Mouse (Mus musculus) testis, postnatal 10 days (tissue): Measurements from ENCODE around the gene F7.
"Not testable (repeated sequence)": the region's sequence is repeated elsewhere in the genome, so short reads cannot be mapped to it uniquely, and the experiment has no call there.

Source experiments
- DNase-seq: peaks from one replicate; pipeline ENCODE4 v3.0.0; 2021; ENCODE audit warnings: low spot score

Gene F7

DNA sequence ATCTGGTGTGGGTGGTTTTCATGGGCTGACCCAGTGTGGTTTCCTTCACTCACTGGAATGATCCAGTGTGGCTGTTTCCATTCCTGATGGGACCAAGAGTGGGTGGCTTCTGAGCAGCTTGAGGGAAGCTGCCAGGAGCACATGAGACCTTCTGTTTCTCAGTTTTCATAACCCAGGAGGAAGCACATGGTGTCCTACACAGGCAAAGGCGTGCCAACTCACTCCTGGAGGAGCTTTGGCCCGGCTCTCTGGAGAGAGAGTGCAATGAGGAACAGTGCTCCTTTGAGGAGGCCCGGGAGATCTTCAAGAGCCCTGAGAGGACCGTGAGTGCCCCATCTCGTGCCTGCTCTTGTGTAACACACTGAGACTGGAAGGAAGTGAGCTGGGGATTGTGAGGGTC, 2.6 kb downstream of the F7 start:
- DNase-seq = no peak

DNA sequence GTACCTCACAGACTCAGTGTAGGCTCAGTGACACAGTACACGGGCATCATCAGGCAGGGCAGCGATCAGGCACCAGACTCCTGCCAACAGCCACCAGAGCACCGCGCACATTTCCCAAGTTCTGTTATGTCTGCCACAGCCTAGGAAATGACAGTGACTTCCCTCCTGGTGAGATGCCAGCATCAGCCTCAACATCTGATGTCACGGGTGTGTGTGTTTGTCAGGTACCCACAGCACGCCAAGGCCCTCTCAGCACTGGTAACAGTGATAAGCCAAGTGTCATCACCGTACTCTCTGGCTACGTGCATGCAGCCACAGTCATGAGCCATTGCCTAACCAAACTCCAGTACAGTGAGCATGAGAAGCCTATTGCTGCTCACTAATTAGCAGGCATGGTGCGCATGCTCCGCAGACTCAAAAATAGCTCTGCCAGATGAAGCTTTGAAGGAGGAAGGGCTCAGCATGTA, 10.5 kb downstream of the F7 start:
- no peak for DNase-seq

DNA sequence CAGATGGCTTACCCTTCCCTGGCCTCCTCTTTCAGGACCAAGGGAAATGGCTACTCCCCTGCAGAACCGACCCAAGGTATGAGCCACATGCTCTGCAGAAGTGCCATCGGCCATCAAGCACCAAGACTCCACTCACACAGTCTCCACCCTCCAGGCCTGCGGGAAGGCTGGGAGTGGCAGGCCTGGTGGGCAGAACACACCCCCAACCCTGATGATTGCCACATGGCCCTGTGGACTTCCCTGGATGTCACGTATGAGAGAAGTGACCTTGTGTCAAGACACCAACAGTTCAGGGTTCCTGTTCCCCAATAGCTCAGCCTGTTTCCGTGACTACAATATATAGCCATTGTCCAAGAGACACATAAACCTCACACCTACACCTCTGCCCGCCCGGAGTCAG, 11.2 kb downstream of the F7 start, which contains the start of gene F10:
Gene F10, plus strand, starts transcription at position 294 of the 400 bp plus-strand sequence.
- DNase-seq = no peak

DNA sequence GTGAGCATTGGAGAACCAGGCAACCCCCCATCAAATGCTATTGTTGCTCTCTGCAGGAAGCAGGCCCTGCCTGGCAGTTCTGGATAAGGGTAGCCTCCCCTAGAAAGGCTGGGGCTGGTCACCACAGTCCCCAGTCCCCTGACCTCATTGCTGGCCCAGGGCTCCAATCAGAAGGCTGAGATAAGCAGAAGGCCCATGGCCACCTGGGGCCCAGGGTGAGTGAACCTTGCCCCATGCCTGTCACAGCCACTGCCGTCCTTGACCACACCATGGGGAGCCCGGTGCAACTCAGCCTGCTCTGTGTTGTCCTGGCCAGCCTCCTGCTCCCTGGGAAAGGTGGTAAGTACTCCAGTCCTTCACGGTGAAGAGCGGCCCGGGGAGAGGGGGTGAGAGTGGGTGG, 11.7 kb downstream of the F7 start:
- DNase-seq = no peak

DNA sequence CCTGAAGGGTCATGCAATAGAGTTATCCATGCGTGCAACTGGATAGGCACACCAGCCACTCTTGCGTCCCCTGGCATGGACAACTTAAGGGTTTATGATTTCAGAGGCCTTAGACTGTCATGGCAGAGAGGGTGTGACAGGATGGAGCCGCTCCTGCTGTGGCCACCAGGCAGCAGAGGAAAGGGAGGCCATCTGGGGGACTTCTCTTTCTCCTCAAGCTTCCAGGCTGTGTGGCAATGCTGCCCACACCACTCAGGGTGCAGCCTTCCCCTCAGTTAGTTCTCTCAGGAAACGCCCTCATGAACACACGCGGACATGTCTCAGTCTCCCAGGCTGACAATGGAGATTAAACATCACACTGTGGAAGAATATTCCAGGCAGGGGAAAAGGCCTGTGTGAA, 13.2 kb downstream of the F7 start:
- no peak for DNase-seq

DNA sequence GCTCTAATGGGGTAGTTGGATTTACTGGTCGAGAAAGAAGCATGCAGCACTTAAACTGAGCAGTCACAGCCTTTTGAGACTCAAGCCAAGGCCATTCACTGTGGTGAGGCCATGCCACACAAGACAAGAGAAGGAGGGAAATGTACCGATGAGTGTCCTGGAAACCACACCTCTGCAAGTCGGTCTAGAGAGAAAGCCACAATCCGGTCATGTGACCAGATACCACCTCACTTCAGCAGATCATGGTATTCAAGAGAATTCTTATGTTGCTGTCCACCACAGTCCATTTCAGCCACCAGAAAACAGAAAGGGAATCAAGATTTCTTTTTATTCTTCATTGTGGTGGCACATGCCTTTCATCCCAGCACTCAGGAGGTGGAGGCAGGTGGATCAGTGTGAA, 15.6 kb downstream of the F7 start:
- DNase-seq = no peak

DNA sequence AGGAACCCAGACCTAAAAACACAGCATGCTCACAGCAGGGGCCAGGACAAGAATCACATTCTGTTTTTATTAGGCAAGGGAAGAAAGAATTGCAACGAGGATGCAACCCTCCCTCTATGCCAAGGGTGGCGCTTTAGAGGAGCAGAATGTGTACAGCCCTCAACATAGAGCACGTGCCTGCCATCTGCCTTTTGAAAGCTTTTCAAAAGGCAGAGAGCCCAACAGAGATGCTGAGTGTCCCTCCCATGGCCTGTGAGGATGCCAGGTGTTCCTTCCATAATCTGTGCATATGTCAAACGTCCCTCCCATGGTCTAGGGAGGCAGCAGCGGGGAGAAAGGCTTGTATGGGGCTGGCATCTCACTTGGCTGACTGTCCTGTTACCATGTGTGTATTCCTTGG, 21.8 kb downstream of the F7 start:
- DNase-seq = no peak

DNA sequence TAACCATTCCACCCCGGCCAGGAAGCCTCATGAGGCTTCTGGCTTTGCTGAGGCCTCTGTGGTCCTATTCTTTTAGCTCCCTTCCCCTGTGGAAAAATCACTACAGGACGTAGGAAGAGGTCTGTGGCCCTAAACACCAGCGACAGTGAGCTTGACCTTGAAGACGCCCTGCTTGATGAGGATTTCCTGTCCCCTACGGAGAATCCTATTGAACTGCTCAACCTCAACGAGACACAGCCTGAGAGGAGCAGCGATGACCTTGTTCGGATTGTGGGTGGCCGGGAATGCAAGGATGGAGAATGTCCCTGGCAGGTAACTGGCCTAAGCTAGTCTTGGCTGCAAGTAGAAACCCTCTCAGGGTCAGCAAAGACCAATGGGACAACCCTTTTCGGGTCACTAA, 24.7 kb downstream of the F7 start:
- DNase-seq = no peak

DNA sequence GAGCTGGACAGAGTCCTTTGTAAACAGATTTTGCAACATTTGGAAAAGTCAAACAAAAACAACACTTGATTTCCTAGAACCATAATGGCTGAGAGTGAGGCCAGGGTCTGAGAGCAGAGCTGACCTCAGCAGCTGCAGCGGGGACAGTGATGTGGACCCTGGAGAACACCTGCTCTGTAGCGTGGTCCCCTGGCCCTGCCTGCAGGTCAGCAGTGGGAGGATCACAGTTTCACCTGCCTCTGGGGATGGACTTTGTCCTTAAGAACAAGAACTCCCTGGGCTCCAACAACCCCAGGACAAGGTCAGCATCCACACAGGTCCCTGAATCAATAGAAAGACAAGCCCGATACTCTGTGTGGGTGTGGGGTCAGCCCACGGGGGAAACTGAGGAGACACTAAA, 31.5 kb downstream of the F7 start:
- no peak for DNase-seq

DNA sequence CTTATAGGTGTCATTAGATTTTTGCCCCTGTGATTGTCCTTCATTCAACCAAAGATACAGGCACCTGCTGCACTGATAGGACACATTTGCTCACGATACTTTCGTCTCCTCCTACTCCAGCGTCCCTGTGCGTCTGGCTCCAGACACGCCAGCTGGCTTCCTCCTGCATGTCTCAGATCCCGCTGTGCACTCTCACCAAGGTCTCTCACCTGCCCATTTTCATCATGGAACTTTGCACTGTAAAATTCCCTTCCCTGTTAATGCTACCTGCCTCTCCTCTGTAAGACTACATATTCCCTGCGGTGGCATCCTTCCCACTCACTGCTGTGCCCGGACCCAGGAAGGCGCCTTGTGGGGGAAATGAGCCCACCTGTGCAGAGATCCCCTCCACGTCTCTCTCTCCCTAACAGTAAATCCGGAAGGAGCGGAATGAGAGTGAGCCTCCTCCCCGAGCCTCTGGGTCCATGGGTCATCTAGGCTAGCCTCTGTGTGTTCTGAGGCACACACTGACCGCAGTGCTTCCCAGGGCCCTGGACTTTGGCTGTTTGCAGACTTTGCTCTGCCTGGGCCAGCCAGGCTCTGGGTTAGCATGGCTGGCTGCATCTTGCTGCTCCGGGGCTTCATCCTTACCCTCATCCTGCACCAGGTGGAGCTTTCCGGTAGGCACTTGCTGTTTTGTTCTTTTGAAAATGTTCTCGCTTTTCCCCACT, 34.8 kb downstream of the F7 start, which contains the start of gene Proz:
Gene Proz, plus strand, starts transcription at position 474 of the 710 bp plus-strand sequence.
- no peak for DNase-seq

DNA sequence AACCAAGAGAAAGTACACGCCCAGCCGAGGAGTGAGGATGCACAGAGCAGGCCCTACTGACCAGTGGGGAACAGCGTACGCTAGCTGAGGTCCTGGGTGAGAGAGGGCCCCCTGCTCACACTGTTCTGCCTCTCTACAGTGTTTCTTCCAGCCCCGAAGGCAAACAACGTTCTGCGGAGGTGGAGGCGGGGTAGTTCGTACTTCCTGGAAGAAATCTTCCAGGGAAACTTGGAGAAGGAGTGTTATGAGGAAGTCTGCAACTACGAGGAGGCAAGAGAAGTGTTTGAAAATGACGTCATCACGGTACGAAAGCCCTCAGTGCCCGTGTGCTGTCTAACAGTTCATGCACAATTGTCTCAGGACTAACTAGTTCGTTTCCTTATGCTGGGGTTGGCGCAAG, 37.3 kb downstream of the F7 start:
- no peak for DNase-seq

DNA sequence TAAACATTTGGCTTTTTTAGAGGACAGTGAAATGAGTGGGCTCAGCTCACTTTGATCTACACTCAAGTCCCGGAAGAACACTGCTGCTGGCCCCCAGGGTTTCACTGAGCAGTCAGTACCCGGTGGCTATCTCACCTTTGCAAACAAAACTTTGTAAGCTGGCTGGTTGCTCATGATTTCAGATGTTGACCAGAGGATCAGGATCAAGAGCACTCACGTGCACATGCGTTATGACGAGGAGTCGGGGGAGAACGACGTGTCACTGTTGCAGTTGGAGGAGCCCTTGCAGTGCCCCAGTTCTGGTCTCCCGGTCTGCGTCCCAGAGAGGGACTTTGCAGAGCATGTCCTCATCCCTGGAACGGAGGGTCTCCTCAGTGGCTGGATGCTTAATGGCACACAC, 47.4 kb downstream of the F7 start:
- no peak for DNase-seq

DNA sequence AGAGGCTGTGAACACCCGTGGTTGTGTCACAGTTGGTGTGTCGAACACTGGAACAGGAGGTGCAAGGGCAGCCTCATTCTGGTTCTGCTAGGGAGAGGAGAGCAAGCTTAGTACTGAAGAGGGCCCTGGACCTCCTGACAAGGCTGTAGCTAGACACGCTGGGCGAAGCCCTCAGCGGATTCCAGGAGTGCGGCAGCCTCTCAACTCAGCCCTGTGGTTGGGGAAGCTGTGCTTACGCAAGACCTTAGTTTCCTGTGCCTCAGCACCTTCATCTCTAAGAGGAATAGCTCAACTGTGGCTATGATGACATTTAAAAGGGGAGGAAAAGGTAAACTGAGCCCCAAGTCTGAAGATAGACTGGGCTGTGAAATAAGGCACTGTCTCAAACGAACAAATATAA, 49.2 kb downstream of the F7 start:
- DNase-seq = no peak

DNA sequence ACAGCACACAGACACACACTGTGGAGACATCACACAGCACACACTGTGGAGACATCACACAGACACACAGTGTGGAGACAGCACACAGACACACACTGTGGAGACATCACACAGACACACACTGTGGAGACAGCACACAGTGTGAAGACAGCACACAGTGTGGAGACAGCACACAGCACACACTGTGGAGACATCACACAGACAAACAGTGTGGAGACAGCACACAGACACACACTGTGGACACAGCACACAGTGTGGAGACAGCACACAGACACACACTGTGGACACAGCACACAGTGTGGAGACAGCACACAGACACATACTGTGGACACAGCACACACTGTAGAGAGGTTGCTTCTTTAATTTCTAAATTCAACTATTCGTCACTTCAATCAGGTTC, 49.7 kb downstream of the F7 start:
- DNase-seq = not testable (repeated sequence)

DNA sequence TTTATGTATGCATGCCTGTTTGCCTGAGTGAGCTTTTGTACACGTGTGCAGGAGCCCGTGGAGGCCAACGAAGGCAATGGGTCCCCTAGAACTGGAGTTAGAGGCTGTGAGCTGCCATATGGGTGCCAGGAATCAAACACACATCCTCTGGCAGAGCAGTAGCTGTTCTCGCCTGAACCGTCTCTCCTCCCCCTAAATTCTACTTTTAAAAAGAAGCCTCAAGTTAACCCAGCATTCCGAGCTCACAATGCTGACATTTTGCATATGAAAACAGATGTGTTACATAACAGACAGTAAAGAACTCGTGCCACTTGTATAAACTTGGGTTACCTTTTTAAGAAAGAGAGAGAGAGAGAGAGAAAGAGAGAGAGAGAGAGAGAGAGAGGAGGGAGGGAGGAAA, 51.7 kb downstream of the F7 start:
- DNase-seq = no peak
